Mouse (Mus musculus) heart, postnatal 0 days (tissue): ENCODE data around the gene Smim15.

ENCODE experiments used
- CTCF ChIP-seq: IDR thresholded peaks from 2 replicates; pipeline ENCODE4 v1.5.1; 2016; ENCODE audit warnings: antibody characterized with exemption, control low read depth, low read depth
- EP300 ChIP-seq: IDR thresholded peaks from 2 replicates; pipeline ENCODE4 v1.6.1; 2016; ENCODE audit warnings: antibody characterized with exemption, low read depth

DNA sequence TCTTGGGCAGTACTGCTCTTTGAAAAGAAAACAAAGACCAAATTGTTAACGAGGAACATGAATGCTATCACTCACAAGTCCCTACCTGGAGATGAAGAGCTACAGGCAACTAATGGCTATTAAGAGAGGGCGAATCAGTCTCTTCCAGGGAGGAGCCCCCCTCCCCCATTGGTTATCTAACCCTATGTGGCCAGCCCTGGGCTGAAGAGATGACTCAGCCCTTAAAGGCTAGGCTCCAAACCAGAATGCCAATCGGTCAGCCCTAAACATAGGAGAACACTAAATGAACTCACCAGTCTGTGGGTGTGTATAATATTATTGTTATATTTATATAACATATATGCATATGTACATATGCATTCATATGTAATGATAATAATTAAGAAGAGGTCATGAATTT, 18.4 kb upstream of the Smim15 start:
- TF ChIP-seq CTCF: no peak
- no peak for TF ChIP-seq EP300
